Mouse (Mus musculus) stomach, postnatal 0 days (tissue): ENCODE results near the gene Spi1.

Experiments used
- CTCF ChIP-seq: IDR thresholded peaks from 2 replicates; pipeline ENCODE4 v1.5.1; 2016; ENCODE audit warnings: antibody characterized with exemption, low read depth, mild to moderate bottlenecking, moderate library complexity
- EP300 ChIP-seq: optimal IDR thresholded peaks from 2 replicates; pipeline ENCODE3; 2016; ENCODE audit warnings: antibody characterized with exemption

DNA sequence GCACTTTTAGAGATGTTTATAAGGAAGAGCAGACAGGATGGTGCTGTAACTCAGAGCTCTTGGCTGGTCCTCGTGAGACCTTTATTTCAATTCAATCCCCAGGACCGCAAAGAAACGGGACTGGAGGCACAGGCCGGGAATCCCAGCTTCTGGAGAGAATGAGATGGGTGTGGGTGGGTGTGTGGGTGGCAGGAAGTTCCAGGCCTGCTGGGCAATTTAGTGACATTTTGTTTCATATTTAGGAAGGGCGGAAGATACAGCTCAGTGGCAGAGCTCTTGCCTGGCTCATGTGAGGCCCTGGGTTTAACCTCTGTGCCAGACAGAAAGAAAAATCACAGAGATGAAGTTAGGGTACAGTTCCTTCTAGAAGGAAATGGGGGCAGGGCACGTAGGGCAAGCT, 8.0 kb downstream of the Spi1 start:
- no peak for TF ChIP-seq CTCF
- no peak for TF ChIP-seq EP300
